Mouse (Mus musculus) CH12.LX (cell line): Measurements from ENCODE around the gene Dnah11. TPM values are rescaled to one million over a fixed set of nuclear protein-coding genes. Genes with fewer than 3 reads are reported as not detected.

Experiments
- DNase-seq: peaks from one replicate; pipeline ENCODE4 v3.0.0-alpha.2; 2013; ENCODE audit errors: extremely low read depth
- H3K27ac ChIP-seq: 2 replicates; pipeline ENCODE4 v1.5.1; 2012; ENCODE audit warnings: low read depth, mild to moderate bottlenecking, control low read depth, moderate library complexity; ENCODE audit not compliant: insufficient read depth
- H3K27me3 ChIP-seq: replicated peaks from 2 replicates; pipeline ENCODE3; 2012; ENCODE audit warnings: inconsistent platforms
- H3K36me3 ChIP-seq, 2 experiments: replicated peaks in 1 of 2; 2 replicates each; pipeline versions ENCODE3 to v1.6.1; 2012; ENCODE audit warnings: inconsistent platforms in 1 of 2, low read length in 1 of 2, mild to moderate bottlenecking in 1 of 2, mixed read lengths in 1 of 2, moderate library complexity in 1 of 2; ENCODE audit not compliant: control insufficient read depth in 1 of 2, insufficient read depth in 1 of 2
- H3K4me1 ChIP-seq, 2 experiments: 2 replicates each; pipeline ENCODE4 v1.6.1; 2012; ENCODE audit warnings: inconsistent platforms in 1 of 2, moderate library complexity in 1 of 2; ENCODE audit not compliant: insufficient read depth in 2 of 2, control insufficient read depth in 1 of 2
- H3K4me2 ChIP-seq: 2 replicates; pipeline ENCODE4 v1.6.1; 2012; ENCODE audit warnings: low read depth, mild to moderate bottlenecking, control low read depth; ENCODE audit not compliant: poor library complexity, insufficient read depth, severe bottlenecking
- H3K4me3 ChIP-seq, 3 experiments: fragments of 150-350 bp in 1 of 3; sonication (generic) in 1 of 3; replicated peaks in 1 of 3; 2 replicates each; pipeline versions ENCODE3 to v1.5.1; 2011 to 2012; ENCODE audit warnings: low read depth in 2 of 3, low read length in 2 of 3, mild to moderate bottlenecking in 2 of 3, moderate library complexity in 2 of 3, control low read depth in 1 of 3, improper control_type of control experiment in 1 of 3, inconsistent platforms in 1 of 3, mixed read lengths in 1 of 3; ENCODE audit not compliant: poor library complexity in 1 of 3
- H3K79me2 ChIP-seq: replicated peaks from 2 replicates; pipeline ENCODE4 v1.6.1; 2012; ENCODE audit warnings: mild to moderate bottlenecking, moderate library complexity; ENCODE audit not compliant: control insufficient read depth, poor library complexity, insufficient read depth, severe bottlenecking; ENCODE audit errors: extremely low read depth
- H3K9ac ChIP-seq: 2 replicates; pipeline ENCODE4 v1.6.1; 2012; ENCODE audit warnings: low read depth, mild to moderate bottlenecking, control low read depth, moderate library complexity; ENCODE audit not compliant: insufficient read depth
- H3K9me3 ChIP-seq: replicated peaks from 2 replicates; pipeline ENCODE3; 2012; ENCODE audit warnings: low read length, inconsistent platforms, mixed read lengths
- CHD1 ChIP-seq: IDR thresholded peaks from 2 replicates; pipeline ENCODE4 v1.6.1; 2012; ENCODE audit warnings: low read depth, low read length, improper control_type of control experiment, inconsistent platforms
- CHD2 ChIP-seq: IDR thresholded peaks from 2 replicates; pipeline ENCODE4 v1.6.1; 2011; ENCODE audit warnings: low read length, improper control_type of control experiment
- CTCF ChIP-seq, 2 experiments: IDR thresholded peaks in 1 of 2; conservative IDR thresholded peaks in 1 of 2; 2 replicates each; pipeline ENCODE4 v1.5.1; 2011 to 2012; ENCODE audit warnings: low read depth in 2 of 2, low read length in 2 of 2, improper control_type of control experiment in 1 of 2, inconsistent platforms in 1 of 2, mild to moderate bottlenecking in 1 of 2, moderate library complexity in 1 of 2
- HCFC1 ChIP-seq: IDR thresholded peaks from 2 replicates; pipeline ENCODE4 v1.6.1; 2012; ENCODE audit warnings: low read depth, mild to moderate bottlenecking, inconsistent platforms, low read length, improper control_type of control experiment
- MAFK ChIP-seq: IDR thresholded peaks from 2 replicates; pipeline ENCODE4 v1.6.1; 2011; ENCODE audit warnings: low read length, improper control_type of control experiment; ENCODE audit not compliant: insufficient replicate concordance
- MAX ChIP-seq: IDR thresholded peaks from 2 replicates; pipeline ENCODE4 v1.6.1; 2011; ENCODE audit warnings: low read length, improper control_type of control experiment
- MEF2A ChIP-seq: IDR thresholded peaks from 2 replicates; pipeline ENCODE4 v1.6.1; 2014; ENCODE audit warnings: low read depth, mild to moderate bottlenecking, inconsistent platforms, low read length, improper control_type of control experiment, borderline replicate concordance
- MYC ChIP-seq: IDR thresholded peaks from 2 replicates; pipeline ENCODE4 v1.6.1; 2011; ENCODE audit warnings: low read depth, mild to moderate bottlenecking, improper control_type of control experiment, low read length
- PAX5 ChIP-seq: IDR thresholded peaks from 2 replicates; pipeline ENCODE4 v1.6.1; 2012; ENCODE audit warnings: low read length, inconsistent platforms, mixed read lengths
- POLR2AphosphoS2 ChIP-seq: IDR thresholded peaks from 2 replicates; pipeline ENCODE4 v1.6.1; 2011; ENCODE audit warnings: low read depth, low read length, improper control_type of control experiment
- RAD21 ChIP-seq: IDR thresholded peaks from 2 replicates; pipeline ENCODE4 v1.6.1; 2011; ENCODE audit warnings: low read depth, mild to moderate bottlenecking, low read length, improper control_type of control experiment, moderate library complexity
- SIN3A ChIP-seq: IDR thresholded peaks from 2 replicates; pipeline ENCODE4 v1.6.1; 2012; ENCODE audit warnings: low read length, improper control_type of control experiment, inconsistent platforms
- UBTF ChIP-seq: IDR thresholded peaks from 2 replicates; pipeline ENCODE4 v1.6.1; 2012; ENCODE audit warnings: low read depth, mild to moderate bottlenecking, inconsistent platforms, low read length, improper control_type of control experiment, moderate library complexity
- ZKSCAN1 ChIP-seq: IDR thresholded peaks from 2 replicates; pipeline ENCODE4 v1.6.1; 2012; ENCODE audit warnings: low read depth, inconsistent platforms, low read length, improper control_type of control experiment, borderline replicate concordance
- ZNF384 ChIP-seq: IDR thresholded peaks from 2 replicates; pipeline ENCODE4 v1.6.1; 2012; ENCODE audit warnings: low read depth, low read length, improper control_type of control experiment, inconsistent platforms
- dilution Hi-C: fragments of 300-500 bp; cut with MboI; formaldehyde crosslinking; loops from 2 replicates; pipeline ENCODE4 v1.14.3; 2020; ENCODE audit warnings: low sequenced_read_pairs; ENCODE audit not compliant: extremely low pct_unique_long_range_greater_than_20kb, extremely low pct_ligation_motif_present
- in situ Hi-C: fragments of 300-500 bp; cut with MboI; formaldehyde crosslinking; loops from 3 replicates; pipeline ENCODE4 v1.14.3; 2019; ENCODE audit warnings: low sequenced_read_pairs, low pct_ligation_motif_present, low pct_unique_long_range_greater_than_20kb, mixed read lengths
- polyA plus RNA-seq: library from polyadenylated mRNA; unstranded; fragments of >175 nt; gene quantifications from 2 replicates; pipeline ENCODE4 v1.2.1, GENCODE M21; 2012; ENCODE audit warnings: low read depth; ENCODE audit not compliant: insufficient read length
- total RNA-seq, 2 experiments: library from RNA; depleted of rRNA; stranded (reverse); fragments of 300-350 nt in 1 of 2; fragments of >200 nt in 1 of 2; gene quantifications; 2 replicates each; pipeline ENCODE4 v1.2.3; 2012 to 2014

Dnah11 gene
- total and polyA plus RNA-seq, 3 experiments: 0.85 to 2.5 (median 1.2) TPM

GRCm38 (mm10) chr12:117835371-117835770, 363.5 kb downstream of the Dnah11 start:
- no peak overlapping the region for H3K27ac ChIP-seq
- H3K9ac ChIP-seq: no peak overlapping the region
- TF ChIP-seq MYC (no peak), CHD2 (no peak), ZKSCAN1 (no peak), HCFC1 (no peak), PAX5 (no peak), SIN3A (no peak)
- TF ChIP-seq, all 38 proteins: peak for 0
- H3K36me3 ChIP-seq: no peaks in the 10 kb centered on the region
- no peak for DNase-seq
- H3K4me2 ChIP-seq: no peak overlapping the region
- H3K4me1 ChIP-seq: peaks cover 6 to 18% of the 10 kb centered on the region in 2 experiments; a peak in 3 of 4 replicates
- H3K79me2 ChIP-seq: no peaks in the 10 kb centered on the region
- no peaks in the 10 kb centered on the region for H3K9me3 ChIP-seq
- no peaks in the 10 kb centered on the region for H3K27me3 ChIP-seq
- no peak overlapping the region for H3K4me3 ChIP-seq
- dilution Hi-C loops (no loop called here), in situ Hi-C loops (no loop called here)

GRCm38 (mm10) chr12:117834652-117835051, 364.2 kb downstream of the Dnah11 start:
- Histone ChIP-seq H3K4me2 (no peak overlapping the region), H3K27me3 (no peaks in the 10 kb centered on the region), H3K9me3 (no peaks in the 10 kb centered on the region), H3K4me3 (no peak overlapping the region), H3K4me1 (peaks cover 6 to 18% of the 10 kb centered on the region in 2 experiments; a peak in 3 of 4 replicates), H3K9ac (no peak overlapping the region), H3K27ac (no peak overlapping the region), H3K79me2 (no peaks in the 10 kb centered on the region), H3K36me3 (no peaks in the 10 kb centered on the region)
- no peak for DNase-seq
- dilution Hi-C loops (no loop called here), in situ Hi-C loops (no loop called here)
- TF ChIP-seq CTCF (conservative IDR thresholded peaks at IDR 0.05 in 1 of 2, IDR thresholded peaks at IDR 0.05 in 1 of 2; ENCODE audit: low read depth in 2 of 2, low read length in 2 of 2): peak in 1 of 2 experiments; percentile 27; a peak in 2 of 4 replicates
- TF ChIP-seq MEF2A: no peak
- no peak for TF ChIP-seq ZNF384
- TF ChIP-seq RAD21: peak; percentile 18
- no peak for TF ChIP-seq MAX
- TF ChIP-seq, all 38 proteins: peak for 2

- Histone ChIP-seq H3K4me3 (no peak overlapping the region), H3K9me3 (no peaks in the 10 kb centered on the region), H3K36me3 (no peaks in the 10 kb centered on the region), H3K4me1 (peaks cover 6 to 18% of the 10 kb centered on the region in 2 experiments; a peak in 3 of 4 replicates), H3K27ac (no peak overlapping the region), H3K27me3 (no peaks in the 10 kb centered on the region), H3K4me2 (no peak overlapping the region)
- DNase-seq: no peak
- in situ Hi-C loops: no loop called here
- TF ChIP-seq POLR2AphosphoS2 (no peak), CHD1 (no peak), CTCF (conservative IDR thresholded peaks at IDR 0.05 in 1 of 2, IDR thresholded peaks at IDR 0.05 in 1 of 2; ENCODE audit: low read depth in 2 of 2, low read length in 2 of 2) (no peak), UBTF (no peak), MAFK (no peak)
- TF ChIP-seq, all 38 proteins: peak for 0
- Histone ChIP-seq H3K9ac (no peak overlapping the region), H3K79me2 (no peaks in the 10 kb centered on the region)
- dilution Hi-C loops: no loop called here
Observed at GRCm38 (mm10) chr12:117832190-117832589, 366.7 kb downstream of the Dnah11 start.
